In genomic region chr5:137062601-137063000, GRCm38 (mm10) we compare ENCODE assay signal across 9 mouse cellular contexts. TPM values are rescaled to one million over a fixed set of nuclear protein-coding genes. Genes with fewer than 3 reads are reported as not detected.
"Had no signal": no experiment of that assay in that cellular context is flagged by ENCODE, and none has a peak within 500 bp of the region (broad histone marks: within the 10 kb centered on the region; RNA-seq: fewer than 3 reads in every experiment).

No protein-coding gene starts in this region.

- H3K27ac ChIP-seq: midbrain, embryonic 10.5 days; midbrain, embryonic 12.5 days; neural tube, embryonic 12.5 days; stomach, embryonic 15.5 days; stomach, postnatal 0 days had no signal

- H3K4me2 ChIP-seq: lung, embryonic 14.5 days; midbrain, embryonic 12.5 days; neural tube, embryonic 12.5 days; stomach, embryonic 15.5 days had no signal

- H3K27me3 ChIP-seq: midbrain, embryonic 12.5 days; neural tube, embryonic 12.5 days; stomach, embryonic 15.5 days had no signal

- H3K4me1 ChIP-seq: midbrain, embryonic 10.5 days; midbrain, embryonic 12.5 days; neural tube, embryonic 12.5 days; stomach, embryonic 15.5 days had no signal

- H3K9ac ChIP-seq: lung, embryonic 14.5 days; midbrain, embryonic 12.5 days; neural tube, embryonic 12.5 days; stomach, embryonic 15.5 days had no signal

- H3K4me3 ChIP-seq: midbrain, embryonic 10.5 days; midbrain, embryonic 12.5 days; neural tube, embryonic 12.5 days; stomach, embryonic 15.5 days had no signal

- H3K9me3 ChIP-seq: midbrain, embryonic 10.5 days; midbrain, embryonic 12.5 days; neural tube, embryonic 12.5 days; stomach, embryonic 15.5 days had no signal

- H3K36me3 ChIP-seq: midbrain, embryonic 10.5 days; midbrain, embryonic 12.5 days; neural tube, embryonic 12.5 days; stomach, embryonic 15.5 days had no signal

- DNase-seq: thymus, adult 18-20 months had no signal

RNA-seq across cellular contexts. Expression of gene Serpine1, which starts 9.5 kb away (rescaled TPM):
- total RNA-seq: neutrophil, adult 5-6 weeks had no signal

RNA-seq across cellular contexts. Expression of gene Vgf, which starts 36.4 kb away (rescaled TPM):
- total RNA-seq: neutrophil, adult 5-6 weeks had no signal
- polyA plus RNA-seq: spleen, adult 2 months had no signal
